Mouse (Mus musculus): Measurements from ENCODE around the gene Sds. TPM values are rescaled to one million over a fixed set of nuclear protein-coding genes. Genes with fewer than 3 reads are reported as not detected.

Gene Sds
- polyA plus RNA-seq, 1 experiment from 2014 or later: 0.29 TPM

DNA sequence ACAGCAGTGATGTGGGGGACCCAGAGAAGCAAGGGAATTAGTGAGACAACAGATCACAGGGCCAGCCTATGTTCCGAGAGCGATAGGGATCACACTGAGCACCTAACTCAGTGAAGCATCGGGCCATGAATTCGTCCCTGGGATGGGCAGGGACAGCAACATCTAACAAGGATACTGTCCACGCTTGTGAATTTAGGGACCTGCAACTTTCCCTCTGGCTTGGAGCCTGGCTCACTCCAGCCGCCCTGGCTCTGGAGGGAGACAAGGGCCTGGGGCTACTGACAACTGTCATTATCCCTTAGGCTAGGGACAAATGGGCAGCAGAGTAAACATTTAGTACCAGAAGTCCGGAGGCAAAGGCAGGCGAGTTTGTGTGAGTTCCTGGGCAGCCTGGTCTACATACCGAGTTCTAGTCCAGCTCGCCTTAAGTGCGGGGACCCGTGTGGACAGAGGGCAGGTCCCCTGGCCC is 26.4 kb downstream of the Sds start:
- Histone ChIP-seq H3K36me3 (ENCODE audit: control insufficient read depth, insufficient read depth, low read length) (no peaks in the 10 kb centered on the region), H3K9ac (replicated peaks; ENCODE audit: low read depth, low read length) (peak overlapping the region; percentile 88), H3K4me3 (ENCODE audit: low read depth, low read length) (peak overlapping the region; percentile 92), H3K4me1 (ENCODE audit: control insufficient read depth, insufficient read depth, low read length) (peaks cover 13% of the 10 kb centered on the region), H3K27me3 (ENCODE audit: control insufficient read depth, insufficient read depth, low read length) (no peaks in the 10 kb centered on the region), H3K9me3 (ENCODE audit: control insufficient read depth, low read length) (no peaks in the 10 kb centered on the region), H3K27ac (ENCODE audit: low read depth, low read length) (no peak overlapping the region), H3K4me2 (ENCODE audit: low read depth, low read length) (peak overlapping the region; percentile 93)
- 7% methylated on average over 12 of the region's 12 CpGs for WGBS
- no peak for ATAC-seq (ENCODE audit: low read depth)

DNA sequence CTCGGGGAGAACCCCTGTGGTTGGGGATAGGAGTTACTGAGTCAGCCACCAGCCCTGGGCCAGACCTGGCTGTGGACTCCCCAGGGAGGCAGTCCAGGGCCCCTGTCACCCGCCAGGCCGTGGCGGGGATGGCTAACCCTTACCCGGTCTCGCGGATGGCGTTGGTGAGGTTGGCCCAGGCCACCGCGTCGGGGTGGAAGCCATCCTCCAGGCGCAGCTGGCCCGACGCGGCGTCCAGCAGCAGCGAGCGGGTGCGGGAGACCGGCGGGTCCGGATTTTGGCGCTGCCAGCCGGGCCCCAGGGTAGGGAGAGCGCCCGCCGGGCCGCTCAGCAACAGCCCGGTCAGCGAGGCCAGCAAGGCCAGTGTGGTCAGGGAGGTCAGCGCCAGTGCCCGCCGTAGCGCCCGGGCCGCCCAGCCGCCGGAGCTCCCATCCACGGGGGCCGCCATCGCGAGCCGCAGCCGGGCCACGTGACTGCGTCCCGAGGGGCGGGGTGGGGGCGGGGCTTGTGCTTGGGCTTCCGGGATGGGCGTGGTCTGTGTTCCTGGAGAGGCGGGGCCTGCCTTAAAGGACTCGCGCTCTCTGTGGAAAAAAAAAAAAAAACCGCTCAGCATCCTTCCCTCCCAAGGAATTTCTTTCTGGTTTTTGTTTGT is 26.9 kb downstream of the Sds start, which contains the start of gene Plbd2:
Plbd2 (minus strand) TSS at position 482 of the 652 bp plus-strand sequence.
- H3K27ac ChIP-seq (ENCODE audit: low read depth, low read length): no peak within 1 kb of the TSS
- no peaks in the 10 kb centered on the region for H3K9me3 ChIP-seq (ENCODE audit: control insufficient read depth, low read length)
- ATAC-seq (ENCODE audit: low read depth): peak; percentile 71
- peak within 1 kb of the TSS; percentile 88 for H3K9ac ChIP-seq (replicated peaks; ENCODE audit: low read depth, low read length)
- H3K4me1 ChIP-seq (ENCODE audit: control insufficient read depth, insufficient read depth, low read length): peaks cover 13% of the 10 kb centered on the region
- H3K4me2 ChIP-seq (ENCODE audit: low read depth, low read length): peak within 1 kb of the TSS; percentile 93
- H3K36me3 ChIP-seq (ENCODE audit: control insufficient read depth, insufficient read depth, low read length): no peaks in the 10 kb centered on the region
- H3K27me3 ChIP-seq (ENCODE audit: control insufficient read depth, insufficient read depth, low read length): no peaks in the 10 kb centered on the region
- H3K4me3 ChIP-seq (ENCODE audit: low read depth, low read length): peak within 1 kb of the TSS; percentile 92
- under 1% methylated on average over 41 of the region's 55 CpGs for WGBS

DNA sequence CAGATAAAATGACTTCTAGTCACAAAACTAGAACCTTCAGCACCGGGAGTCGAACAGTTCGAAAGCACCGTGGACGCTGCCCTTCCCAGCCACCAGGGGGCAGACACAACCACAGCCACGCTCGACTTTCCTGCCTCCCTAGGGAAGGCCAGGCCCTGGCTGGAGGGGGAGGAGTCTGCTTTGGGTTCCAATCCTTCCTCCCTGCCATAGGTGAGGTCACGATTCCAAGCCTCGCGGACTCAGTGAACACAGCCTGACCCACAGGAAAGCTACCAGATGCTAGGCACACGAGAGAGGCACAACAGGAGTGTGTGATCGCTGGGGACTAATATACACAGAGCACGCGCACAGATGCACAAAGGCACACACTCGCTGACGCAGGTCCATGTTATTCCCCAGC is 29.0 kb downstream of the Sds start:
- ATAC-seq (ENCODE audit: low read depth): 0 out of 2 replicates have a peak, but pooled peaks have one; percentile 9
- Histone ChIP-seq H3K9ac (replicated peaks; ENCODE audit: low read depth, low read length) (no peak overlapping the region), H3K27ac (ENCODE audit: low read depth, low read length) (no peak overlapping the region), H3K9me3 (ENCODE audit: control insufficient read depth, low read length) (no peaks in the 10 kb centered on the region), H3K36me3 (ENCODE audit: control insufficient read depth, insufficient read depth, low read length) (no peaks in the 10 kb centered on the region), H3K4me3 (ENCODE audit: low read depth, low read length) (no peak overlapping the region), H3K4me2 (ENCODE audit: low read depth, low read length) (no peak overlapping the region), H3K4me1 (ENCODE audit: control insufficient read depth, insufficient read depth, low read length) (peaks cover 13% of the 10 kb centered on the region), H3K27me3 (ENCODE audit: control insufficient read depth, insufficient read depth, low read length) (no peaks in the 10 kb centered on the region)
- WGBS: 11% methylated on average over 16 of the region's 16 CpGs

DNA sequence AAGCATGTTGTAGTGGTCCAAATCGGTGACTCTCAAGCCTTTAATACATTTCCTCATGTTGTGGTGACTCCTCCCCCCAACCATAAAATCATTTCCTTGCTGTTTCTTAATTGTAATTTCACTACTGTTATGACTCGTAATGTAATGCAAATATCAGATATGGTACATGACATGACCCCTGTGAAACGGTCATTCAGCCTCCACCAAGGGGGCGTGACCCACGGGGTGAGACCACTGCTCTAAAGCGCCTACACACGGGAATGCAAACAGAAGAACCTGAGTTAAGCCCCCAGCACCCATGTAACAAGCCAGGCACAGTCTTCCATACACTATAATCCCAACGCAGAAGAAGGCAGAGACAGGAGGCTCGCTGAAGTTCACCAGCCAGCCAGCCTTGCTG is 29.5 kb downstream of the Sds start:
- no peaks in the 10 kb centered on the region for H3K27me3 ChIP-seq (ENCODE audit: control insufficient read depth, insufficient read depth, low read length)
- H3K36me3 ChIP-seq (ENCODE audit: control insufficient read depth, insufficient read depth, low read length): no peaks in the 10 kb centered on the region
- H3K4me1 ChIP-seq (ENCODE audit: control insufficient read depth, insufficient read depth, low read length): peaks cover 13% of the 10 kb centered on the region
- H3K27ac ChIP-seq (ENCODE audit: low read depth, low read length): no peak overlapping the region
- H3K9ac ChIP-seq (replicated peaks; ENCODE audit: low read depth, low read length): no peak overlapping the region
- ATAC-seq (ENCODE audit: low read depth): no peak
- H3K9me3 ChIP-seq (ENCODE audit: control insufficient read depth, low read length): no peaks in the 10 kb centered on the region
- H3K4me2 ChIP-seq (ENCODE audit: low read depth, low read length): no peak overlapping the region
- H3K4me3 ChIP-seq (ENCODE audit: low read depth, low read length): no peak overlapping the region
- WGBS: 72% methylated on average over 9 of the region's 9 CpGs

DNA sequence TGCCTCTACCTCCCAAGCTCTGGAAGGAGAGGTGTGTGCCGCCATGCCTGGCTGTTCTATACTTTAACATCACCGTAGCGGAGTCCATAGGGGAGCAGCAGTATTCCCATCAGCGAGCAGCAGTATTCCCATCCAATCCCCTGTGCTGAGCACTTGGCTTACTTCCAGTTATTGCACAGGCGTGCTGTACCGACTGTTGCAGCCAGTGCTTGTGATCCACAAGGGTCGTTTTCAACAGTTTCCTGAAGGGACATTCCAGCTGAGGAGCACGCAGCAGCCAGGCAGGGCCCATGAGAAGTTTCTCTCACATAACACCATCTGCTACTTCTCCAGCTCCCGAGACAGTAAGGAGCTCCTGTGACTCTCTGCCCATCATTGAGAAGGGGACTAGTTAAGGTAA is 30.2 kb downstream of the Sds start:
- Histone ChIP-seq H3K36me3 (ENCODE audit: control insufficient read depth, insufficient read depth, low read length) (no peaks in the 10 kb centered on the region), H3K9ac (replicated peaks; ENCODE audit: low read depth, low read length) (no peak overlapping the region), H3K27ac (ENCODE audit: low read depth, low read length) (no peak overlapping the region), H3K4me2 (ENCODE audit: low read depth, low read length) (no peak overlapping the region), H3K9me3 (ENCODE audit: control insufficient read depth, low read length) (no peaks in the 10 kb centered on the region), H3K4me1 (ENCODE audit: control insufficient read depth, insufficient read depth, low read length) (peaks cover 17% of the 10 kb centered on the region), H3K27me3 (ENCODE audit: control insufficient read depth, insufficient read depth, low read length) (no peaks in the 10 kb centered on the region), H3K4me3 (ENCODE audit: low read depth, low read length) (no peak overlapping the region)
- WGBS: 47% methylated on average over 9 of the region's 9 CpGs
- no peak for ATAC-seq (ENCODE audit: low read depth)

DNA sequence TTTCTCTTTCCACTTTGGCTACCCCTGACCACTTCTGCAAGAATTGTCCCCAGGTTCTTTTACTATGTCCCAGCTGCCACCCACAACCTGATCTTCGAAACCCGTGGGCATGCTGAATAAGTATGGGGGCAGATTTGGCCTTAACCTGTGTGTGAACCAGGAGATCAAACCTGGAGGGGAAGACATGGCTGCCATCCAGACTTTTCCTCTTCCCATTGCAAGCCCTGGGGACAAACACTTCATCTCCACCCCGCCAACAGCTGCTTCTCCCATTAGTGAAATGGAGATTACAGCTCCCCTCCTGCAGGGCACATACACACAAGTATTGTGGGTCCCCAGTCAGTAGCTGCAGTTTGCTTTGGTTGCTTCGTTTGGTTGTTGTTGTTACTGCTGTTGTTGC is 31.0 kb downstream of the Sds start:
- H3K4me3 ChIP-seq (ENCODE audit: low read depth, low read length): no peak overlapping the region
- peaks cover 12% of the 10 kb centered on the region for H3K4me1 ChIP-seq (ENCODE audit: control insufficient read depth, insufficient read depth, low read length)
- H3K27ac ChIP-seq (ENCODE audit: low read depth, low read length): no peak overlapping the region
- H3K4me2 ChIP-seq (ENCODE audit: low read depth, low read length): no peak overlapping the region
- no peak overlapping the region for H3K9ac ChIP-seq (replicated peaks; ENCODE audit: low read depth, low read length)
- no peaks in the 10 kb centered on the region for H3K9me3 ChIP-seq (ENCODE audit: control insufficient read depth, low read length)
- no peaks in the 10 kb centered on the region for H3K27me3 ChIP-seq (ENCODE audit: control insufficient read depth, insufficient read depth, low read length)
- no peaks in the 10 kb centered on the region for H3K36me3 ChIP-seq (ENCODE audit: control insufficient read depth, insufficient read depth, low read length)
- WGBS: 41% methylated on average over 4 of the region's 4 CpGs
- no peak for ATAC-seq (ENCODE audit: low read depth)

DNA sequence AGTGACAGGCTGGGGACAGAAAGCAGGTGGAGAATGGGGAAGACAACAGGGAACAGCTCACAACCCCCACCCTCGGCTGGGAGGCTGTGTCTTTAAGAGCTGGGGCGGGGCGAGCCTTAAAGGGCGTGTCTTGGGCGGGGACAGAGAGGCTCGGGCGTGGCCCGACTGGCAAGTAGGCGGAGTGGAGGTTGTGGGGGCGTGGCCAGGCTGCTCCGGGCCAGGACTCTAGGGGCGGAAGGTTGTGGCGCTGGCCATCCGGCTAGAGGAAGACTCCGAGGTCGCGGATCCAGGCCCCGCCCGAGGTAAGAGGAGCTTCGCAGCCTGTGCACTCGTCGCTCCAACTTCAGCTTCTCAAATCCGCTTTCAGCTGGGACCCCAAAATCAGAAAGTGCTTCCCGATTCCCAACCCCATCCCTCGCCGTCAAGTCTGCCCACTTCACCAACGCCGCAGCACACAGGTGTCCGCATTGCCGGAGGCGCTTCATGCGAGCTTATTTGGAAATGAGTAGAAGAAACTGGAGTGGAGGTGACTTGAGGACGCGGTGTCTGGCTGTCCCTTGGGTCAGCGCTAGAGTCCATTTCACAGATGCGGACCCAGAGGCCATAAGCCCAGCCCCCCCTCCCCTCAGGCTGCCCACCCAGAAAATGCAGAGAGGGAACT is 34.8 kb downstream of the Sds start, which contains the start of gene Slc8b1:
Slc8b1 (plus strand) TSS at position 187 of the 661 bp plus-strand sequence.
- peak; percentile 74 for ATAC-seq (ENCODE audit: low read depth)
- no peaks in the 10 kb centered on the region for H3K36me3 ChIP-seq (ENCODE audit: control insufficient read depth, insufficient read depth, low read length)
- no peaks in the 10 kb centered on the region for H3K9me3 ChIP-seq (ENCODE audit: control insufficient read depth, low read length)
- 0 out of 2 replicates have a peak, but pooled peaks cover 4% of the 10 kb centered on the region for H3K4me1 ChIP-seq (ENCODE audit: control insufficient read depth, insufficient read depth, low read length)
- no peaks in the 10 kb centered on the region for H3K27me3 ChIP-seq (ENCODE audit: control insufficient read depth, insufficient read depth, low read length)
- H3K9ac ChIP-seq (replicated peaks; ENCODE audit: low read depth, low read length): 0 out of 2 replicates have a peak within 1 kb of the TSS, but pooled peaks have one; percentile 4
- under 1% methylated on average over 36 of the region's 36 CpGs for WGBS
- H3K27ac ChIP-seq (ENCODE audit: low read depth, low read length): no peak within 1 kb of the TSS
- H3K4me2 ChIP-seq (ENCODE audit: low read depth, low read length): peak within 1 kb of the TSS; percentile 62
- H3K4me3 ChIP-seq (ENCODE audit: low read depth, low read length): peak within 1 kb of the TSS; percentile 34

DNA sequence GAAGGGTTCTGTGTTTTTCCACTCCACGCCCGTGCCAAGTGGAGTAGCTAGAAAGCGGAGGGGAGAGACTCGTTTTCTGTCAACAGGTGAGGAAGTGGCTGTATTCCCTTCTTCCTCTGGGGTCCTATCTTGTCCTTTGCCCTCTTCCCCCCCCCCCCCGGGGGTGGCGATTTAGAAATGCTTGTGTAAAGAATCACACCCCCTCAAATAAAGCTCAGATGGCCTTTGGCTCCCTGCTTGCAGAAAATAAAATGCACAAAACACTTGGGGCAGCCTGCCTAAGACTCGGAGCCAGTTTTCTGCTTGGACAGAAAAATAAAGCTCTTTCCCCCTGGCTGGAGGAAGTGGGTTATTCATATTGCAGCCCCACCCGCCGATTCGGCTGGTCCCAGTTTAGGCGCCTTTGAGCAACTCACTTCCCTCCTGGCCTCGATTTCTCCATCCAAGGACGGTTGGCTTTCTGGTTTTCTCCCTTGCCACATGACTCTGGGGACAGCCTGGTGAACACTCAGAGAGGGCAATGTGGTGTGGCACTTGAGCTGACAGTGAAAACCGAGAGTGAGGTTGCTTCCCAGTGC is 35.4 kb downstream of the Sds start:
- H3K36me3 ChIP-seq (ENCODE audit: control insufficient read depth, insufficient read depth, low read length): no peaks in the 10 kb centered on the region
- H3K27me3 ChIP-seq (ENCODE audit: control insufficient read depth, insufficient read depth, low read length): no peaks in the 10 kb centered on the region
- ATAC-seq (ENCODE audit: low read depth): no peak
- peak overlapping the region; percentile 34 for H3K4me3 ChIP-seq (ENCODE audit: low read depth, low read length)
- 0 out of 2 replicates have a peak overlapping the region, but pooled peaks have one; percentile 4 for H3K9ac ChIP-seq (replicated peaks; ENCODE audit: low read depth, low read length)
- H3K9me3 ChIP-seq (ENCODE audit: control insufficient read depth, low read length): no peaks in the 10 kb centered on the region
- WGBS: 36% methylated on average over 12 of the region's 14 CpGs
- no peak overlapping the region for H3K27ac ChIP-seq (ENCODE audit: low read depth, low read length)
- 0 out of 2 replicates have a peak, but pooled peaks cover 4% of the 10 kb centered on the region for H3K4me1 ChIP-seq (ENCODE audit: control insufficient read depth, insufficient read depth, low read length)
- peak overlapping the region; percentile 62 for H3K4me2 ChIP-seq (ENCODE audit: low read depth, low read length)
